Mouse (Mus musculus) layer of hippocampus, adult 9-10 months (tissue): ENCODE measurements around the gene Mylk4.
A peak's percentile ranks its signal among the peaks of the same experiment; 100 is the strongest.

Source experiments
- DNase-seq: peaks from one replicate; pipeline ENCODE4 v3.0.0; 2022; ENCODE audit warnings: low spot score

The Mylk4 gene

DNA sequence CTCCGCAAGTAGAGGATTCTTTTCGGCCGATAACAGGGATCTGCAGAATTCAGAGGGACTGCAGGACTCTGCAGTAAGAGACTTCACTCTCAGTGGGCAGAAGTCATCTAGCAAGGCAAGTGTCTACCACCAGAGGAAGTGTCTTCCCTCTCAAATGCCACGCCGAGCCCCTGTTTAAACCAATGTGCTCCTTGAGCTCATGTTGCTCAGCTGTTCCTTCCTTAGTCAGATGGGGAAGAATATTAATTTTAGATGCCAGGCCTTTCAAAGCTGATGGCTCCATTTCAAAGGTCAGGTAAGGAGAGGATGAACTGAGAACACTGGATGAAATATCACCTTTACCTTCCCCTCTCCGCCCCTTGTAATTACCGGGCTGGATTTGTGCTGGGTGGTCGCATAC is at the start of gene Mylk4:
Gene Mylk4, minus strand, starts transcription at position 139 of the 400 bp plus-strand sequence.
- DNase-seq: no peak

DNA sequence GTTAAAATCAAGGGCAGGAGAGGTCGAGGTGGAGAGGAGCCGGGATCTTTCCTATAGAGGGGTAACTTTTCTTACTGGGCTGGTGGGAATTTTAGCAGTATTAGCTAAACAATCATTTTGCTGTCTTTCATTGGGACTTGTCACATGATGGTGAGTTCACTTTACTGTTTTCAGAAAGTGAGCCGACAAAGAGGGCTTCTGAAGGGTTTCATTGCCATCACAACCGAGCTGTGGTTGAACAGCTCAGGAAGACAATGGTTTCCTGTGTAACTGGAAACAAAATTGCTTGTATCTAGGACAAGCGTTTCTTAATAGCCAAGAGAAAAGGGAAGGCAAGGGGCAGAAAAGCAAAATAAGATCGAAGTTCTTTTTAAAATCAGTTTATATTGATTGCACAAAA is 49.5 kb upstream of the Mylk4 start:
- DNase-seq: no peak

- DNase-seq: no peak
Measured at GRCm38 (mm10) chr13:32832776-32833175, 49.0 kb upstream of the Mylk4 start.

- DNase-seq: no peak
Measured at GRCm38 (mm10) chr13:32831505-32832273, 47.9 kb upstream of the Mylk4 start.

GRCm38 (mm10) chr13:32828886-32829285 is 45.1 kb upstream of the Mylk4 start:
- DNase-seq: no peak

GRCm38 (mm10) chr13:32827951-32828350 is 44.2 kb upstream of the Mylk4 start:
- DNase-seq: no peak

GRCm38 (mm10) chr13:32827111-32827822 is 43.5 kb upstream of the Mylk4 start:
- no peak for DNase-seq

DNA sequence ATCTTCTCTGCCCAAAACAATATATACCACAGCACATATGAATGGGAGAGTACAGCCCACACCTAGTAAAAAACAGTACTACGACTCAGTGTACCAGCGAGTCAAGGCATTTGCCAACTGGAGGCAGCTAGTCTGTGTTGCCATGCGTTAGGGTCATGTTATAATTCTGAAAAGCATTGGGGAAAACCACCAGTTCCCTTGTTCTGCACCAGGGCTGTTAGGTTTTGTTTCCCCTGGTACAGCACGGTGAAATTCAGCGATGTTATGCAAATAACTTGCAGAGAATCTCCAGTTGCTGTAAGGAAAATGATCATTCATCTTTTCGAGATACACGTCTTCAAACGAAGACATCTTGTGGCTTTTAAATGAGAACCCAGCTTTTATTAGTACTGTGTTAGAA is 41.8 kb upstream of the Mylk4 start:
- DNase-seq: no peak

- DNase-seq: no peak
Measured at GRCm38 (mm10) chr13:32824377-32825330, 40.9 kb upstream of the Mylk4 start.

- no peak for DNase-seq
Measured at GRCm38 (mm10) chr13:32823126-32823525, 39.4 kb upstream of the Mylk4 start.

- no peak for DNase-seq
Measured at GRCm38 (mm10) chr13:32821671-32822070, 37.9 kb upstream of the Mylk4 start.

DNA sequence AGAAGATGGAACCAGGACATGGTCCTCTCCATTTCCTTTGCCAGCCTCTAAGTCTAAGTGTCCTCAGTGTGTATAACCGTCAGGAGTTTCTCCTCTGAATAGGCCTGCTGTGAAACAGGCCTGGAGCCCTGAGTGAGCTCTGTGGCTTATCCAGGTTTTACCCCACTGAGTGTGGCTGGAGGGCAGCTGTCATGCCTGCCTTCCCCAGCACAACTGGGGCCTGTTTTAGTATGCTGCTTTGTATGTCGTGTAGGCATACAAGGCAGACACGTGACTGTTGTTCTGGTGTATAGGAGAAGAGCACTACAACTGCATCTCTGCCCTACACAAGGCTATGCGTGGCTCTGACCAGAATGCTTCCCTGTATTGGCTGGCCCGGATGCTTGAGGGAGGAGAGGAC is 36.2 kb upstream of the Mylk4 start:
- DNase-seq: no peak

GRCm38 (mm10) chr13:32819241-32819640 is 35.5 kb upstream of the Mylk4 start:
- no peak for DNase-seq

DNA sequence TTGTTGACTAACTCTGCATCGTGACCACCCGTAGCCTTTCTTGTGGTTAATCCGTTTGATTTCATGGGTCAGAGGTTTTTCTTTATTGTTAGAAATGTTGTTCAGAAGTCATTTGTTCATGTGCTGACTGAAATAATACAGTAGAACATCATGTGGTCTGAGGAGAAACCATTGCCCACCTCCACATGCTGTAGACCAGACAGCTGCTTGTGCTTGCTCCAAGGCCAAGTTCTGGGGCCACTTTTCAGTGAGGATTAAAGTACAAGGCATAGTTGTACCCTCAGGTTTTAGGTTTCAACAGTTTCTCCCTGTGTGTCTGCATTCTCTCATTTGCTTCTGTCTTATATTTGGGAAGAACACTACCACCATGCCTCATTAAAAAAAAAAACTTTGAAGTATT is 23.9 kb upstream of the Mylk4 start:
- no peak for DNase-seq

GRCm38 (mm10) chr13:32806820-32807219 is 23.1 kb upstream of the Mylk4 start:
- no peak for DNase-seq

- no peak for DNase-seq
Measured at GRCm38 (mm10) chr13:32803701-32804345, 20.1 kb upstream of the Mylk4 start.

DNA sequence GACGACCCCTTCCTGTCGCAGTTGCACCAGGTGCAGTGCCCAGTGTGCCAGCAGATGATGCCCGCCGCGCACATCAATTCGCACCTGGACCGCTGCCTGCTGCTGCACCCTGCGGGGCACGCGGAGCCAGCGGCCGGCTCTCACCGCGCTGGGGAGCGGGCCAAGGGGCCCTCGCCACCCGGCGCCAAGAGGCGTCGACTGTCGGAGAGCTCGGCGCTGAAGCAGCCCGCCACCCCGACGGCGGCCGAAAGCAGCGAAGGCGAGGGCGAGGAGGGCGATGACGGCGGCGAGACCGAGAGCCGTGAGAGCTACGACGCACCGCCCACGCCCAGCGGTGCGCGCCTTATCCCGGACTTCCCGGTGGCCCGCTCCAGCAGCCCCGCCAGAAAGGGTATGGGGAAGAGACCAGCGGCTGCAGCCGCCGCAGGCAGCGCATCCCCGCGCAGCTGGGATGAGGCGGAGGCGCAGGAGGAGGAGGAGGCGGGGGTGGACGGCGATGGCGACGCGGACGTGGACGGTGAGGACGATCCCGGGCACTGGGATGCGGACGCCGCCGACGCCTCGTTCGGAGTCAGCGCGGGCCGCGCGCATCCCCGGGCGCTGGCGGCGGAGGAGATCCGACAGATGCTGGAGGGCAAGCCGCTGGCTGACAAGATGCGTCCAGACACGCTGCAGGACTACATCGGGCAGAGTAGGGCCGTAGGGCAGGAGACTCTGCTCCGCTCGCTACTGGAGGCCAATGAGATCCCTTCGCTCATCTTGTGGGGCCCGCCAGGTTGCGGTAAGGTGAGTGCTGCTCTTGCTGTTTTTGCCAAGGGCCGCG is 18.7 kb upstream of the Mylk4 start, which contains the start of gene D930007J09Rik:
Gene D930007J09Rik, minus strand, starts transcription at position 591 of the 823 bp plus-strand sequence.
- no peak for DNase-seq

- peak; percentile 97 for DNase-seq
Measured at GRCm38 (mm10) chr13:32801693-32802221, 18.0 kb upstream of the Mylk4 start, which contains the start of gene Wrnip1. TSS of gene Wrnip1 (plus strand) at chr13:32802038.

- DNase-seq: no peak
Measured at GRCm38 (mm10) chr13:32800859-32801258, 17.1 kb upstream of the Mylk4 start.

- DNase-seq: no peak
Measured at GRCm38 (mm10) chr13:32799131-32799530, 15.4 kb upstream of the Mylk4 start.
